Mouse (Mus musculus): ENCODE measurements at regions not wholly inside any gene's neighbourhood (a gene's known extent, or its start where the extent isn't known, plus 50 kb on each side); places are given as distances from the start of the nearest gene placed in this dataset.

DNA sequence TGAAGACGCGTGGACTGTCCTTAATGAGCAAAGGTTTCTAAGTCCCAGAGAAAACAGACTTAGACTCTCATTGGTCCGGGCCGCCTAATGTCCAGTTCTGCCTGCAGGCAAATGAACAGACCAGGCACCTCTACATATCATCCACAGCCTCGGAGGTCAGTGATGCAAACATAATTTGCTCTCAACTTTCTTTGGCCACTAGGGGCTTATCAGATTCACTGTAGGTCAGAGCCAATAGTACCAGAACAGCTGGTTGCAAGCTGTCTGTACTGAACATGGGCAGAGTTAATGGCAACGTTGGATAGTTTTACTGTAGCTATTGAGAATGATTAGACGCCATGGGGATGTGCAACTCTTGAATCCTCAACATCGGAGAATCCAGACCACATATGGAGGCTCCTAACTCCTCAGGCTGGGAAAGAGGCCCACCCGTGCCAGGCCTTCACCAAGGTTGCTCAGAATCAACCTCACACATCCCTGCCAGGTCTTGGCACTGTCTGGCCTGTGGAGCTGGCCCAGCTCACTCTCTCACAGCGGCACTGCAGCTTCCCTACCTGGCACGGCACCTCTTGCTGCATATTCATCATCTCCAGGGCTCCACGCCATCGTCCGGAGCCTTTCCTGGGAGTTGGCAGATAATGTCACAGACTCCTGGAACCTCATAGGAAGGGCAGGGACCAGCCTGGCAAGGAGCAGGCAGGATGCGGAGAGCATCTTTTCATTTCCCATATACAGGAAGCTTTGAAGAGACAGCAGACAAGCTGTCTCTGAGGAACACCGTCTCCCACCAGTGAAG, 228.1 kb downstream of the Gm4791 start:
- no peak overlapping the region for H3K4me3 ChIP-seq (ENCODE audit: insufficient read depth in 1 of 2, low read depth in 2 of 2, low read length in 2 of 2)
- TF ChIP-seq CTCF (IDR thresholded peaks at IDR 0.05; ENCODE audit: low read depth) (no peak), EP300 (IDR thresholded peaks at IDR 0.05; ENCODE audit: low read depth) (no peak)
- no peaks in the 10 kb centered on the region for H3K4me1 ChIP-seq (replicated peaks; ENCODE audit: control insufficient read depth in 2 of 2, insufficient read depth in 2 of 2, low read length in 1 of 2)
- ATAC-seq (ENCODE audit: insufficient read depth) (no peak), DNase-seq (ENCODE audit: low read depth in 3 of 3, low spot score in 3 of 3) (no peak)
- H3K36me3 ChIP-seq (replicated peaks; ENCODE audit: control insufficient read depth, insufficient read depth, low read depth) = no peaks in the 10 kb centered on the region
- no peaks in the 10 kb centered on the region for H3K27me3 ChIP-seq (ENCODE audit: control insufficient read depth, insufficient read depth, low read length)
- WGBS (ENCODE audit: insufficient replicate concordance) = 71% methylated on average over 16 of the region's 16 CpGs
- no peak overlapping the region for H3K4me2 ChIP-seq (ENCODE audit: low read depth)
- no peak overlapping the region for H3K9ac ChIP-seq (replicated peaks)
- no peak overlapping the region for H3K27ac ChIP-seq
- no peaks in the 10 kb centered on the region for H3K9me3 ChIP-seq (ENCODE audit: control insufficient read depth, low read length)

DNA sequence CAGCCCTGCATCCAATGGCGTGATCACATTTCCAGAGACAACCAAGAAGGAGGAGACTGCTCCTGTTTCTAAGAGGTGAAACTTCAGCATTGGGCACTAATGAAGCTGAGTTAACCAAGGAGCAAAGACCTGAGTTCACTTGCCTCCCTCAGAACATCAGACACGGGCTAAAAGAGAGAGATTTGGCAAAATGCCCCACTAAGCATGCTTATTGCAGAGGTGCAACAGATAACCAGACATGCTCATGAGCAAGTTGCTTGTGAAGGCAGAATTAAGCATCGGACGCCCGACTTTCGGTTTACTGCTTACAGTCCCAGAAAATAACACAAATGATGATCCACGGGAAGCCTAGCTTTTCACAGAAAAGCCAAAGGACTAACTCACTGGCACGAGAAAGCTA, 228.8 kb downstream of the Gm4791 start:
- no peaks in the 10 kb centered on the region for H3K9me3 ChIP-seq (ENCODE audit: control insufficient read depth, low read length)
- no peaks in the 10 kb centered on the region for H3K4me1 ChIP-seq (replicated peaks; ENCODE audit: control insufficient read depth in 2 of 2, insufficient read depth in 2 of 2, low read length in 1 of 2)
- no peaks in the 10 kb centered on the region for H3K27me3 ChIP-seq (ENCODE audit: control insufficient read depth, insufficient read depth, low read length)
- H3K27ac ChIP-seq = no peak overlapping the region
- H3K4me2 ChIP-seq (ENCODE audit: low read depth) = no peak overlapping the region
- H3K4me3 ChIP-seq (ENCODE audit: insufficient read depth in 1 of 2, low read depth in 2 of 2, low read length in 2 of 2) = no peak overlapping the region
- 60% methylated on average over 8 of the region's 8 CpGs for WGBS (ENCODE audit: insufficient replicate concordance)
- DNase-seq (ENCODE audit: low read depth in 3 of 3, low spot score in 3 of 3) = no peak
- TF ChIP-seq EP300 (IDR thresholded peaks at IDR 0.05; ENCODE audit: low read depth) (no peak), CTCF (IDR thresholded peaks at IDR 0.05; ENCODE audit: low read depth) (no peak)
- no peak overlapping the region for H3K9ac ChIP-seq (replicated peaks)
- no peaks in the 10 kb centered on the region for H3K36me3 ChIP-seq (replicated peaks; ENCODE audit: control insufficient read depth, insufficient read depth, low read depth)
- no peak for ATAC-seq (ENCODE audit: insufficient read depth)

DNA sequence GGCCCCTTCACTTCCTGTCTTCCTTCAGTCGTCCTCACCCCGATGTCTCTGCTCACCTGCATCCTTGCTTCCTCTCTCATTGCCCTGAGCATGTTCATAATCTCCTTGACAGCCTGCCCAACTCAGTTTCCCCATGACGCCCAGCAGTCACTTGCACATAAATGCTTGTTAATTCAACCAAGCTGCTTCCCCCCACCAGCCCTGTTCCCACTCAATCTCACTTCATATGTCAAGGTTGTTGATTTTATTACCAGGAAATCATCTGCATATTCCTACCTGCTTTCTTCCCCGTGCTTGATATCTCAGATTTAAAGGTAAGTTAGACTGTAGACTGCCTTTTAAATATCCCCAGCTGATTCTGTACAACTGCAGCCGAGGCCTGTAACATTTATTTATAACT, 230.2 kb downstream of the Gm4791 start:
- no peak overlapping the region for H3K9ac ChIP-seq (replicated peaks)
- no peak overlapping the region for H3K27ac ChIP-seq
- DNase-seq (ENCODE audit: low read depth in 3 of 3, low spot score in 3 of 3) = no peak
- no peaks in the 10 kb centered on the region for H3K9me3 ChIP-seq (ENCODE audit: control insufficient read depth, low read length)
- H3K4me1 ChIP-seq (replicated peaks; ENCODE audit: control insufficient read depth in 2 of 2, insufficient read depth in 2 of 2, low read length in 1 of 2) = no peaks in the 10 kb centered on the region
- 50% methylated on average over 5 of the region's 5 CpGs for WGBS (ENCODE audit: insufficient replicate concordance)
- H3K36me3 ChIP-seq (replicated peaks; ENCODE audit: control insufficient read depth, insufficient read depth, low read depth) = no peaks in the 10 kb centered on the region
- no peak for ATAC-seq (ENCODE audit: insufficient read depth)
- no peaks in the 10 kb centered on the region for H3K27me3 ChIP-seq (ENCODE audit: control insufficient read depth, insufficient read depth, low read length)
- H3K4me2 ChIP-seq (ENCODE audit: low read depth) = no peak overlapping the region
- TF ChIP-seq EP300 (IDR thresholded peaks at IDR 0.05; ENCODE audit: low read depth) (no peak), CTCF (IDR thresholded peaks at IDR 0.05; ENCODE audit: low read depth) (no peak)
- no peak overlapping the region for H3K4me3 ChIP-seq (ENCODE audit: insufficient read depth in 1 of 2, low read depth in 2 of 2, low read length in 2 of 2)

DNA sequence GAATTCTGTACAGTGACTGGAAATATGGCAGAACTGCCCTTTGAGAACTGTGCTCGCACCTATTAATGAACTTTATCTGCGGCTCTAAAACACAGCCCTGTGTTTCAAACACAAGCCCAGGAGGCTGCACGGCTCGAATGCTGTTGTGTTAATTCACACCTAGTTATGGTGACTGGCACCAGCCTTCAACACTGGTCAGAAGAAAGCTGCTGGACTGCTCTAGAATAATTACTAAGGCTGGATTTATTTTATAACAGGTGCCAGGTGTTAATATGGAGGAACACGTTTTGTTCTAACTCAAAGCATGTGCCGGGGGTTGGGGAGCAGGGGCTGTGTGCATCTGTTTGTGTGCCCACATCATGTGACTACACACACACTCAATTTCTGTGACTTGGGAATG, 230.8 kb downstream of the Gm4791 start:
- Histone ChIP-seq H3K4me1 (replicated peaks; ENCODE audit: control insufficient read depth in 2 of 2, insufficient read depth in 2 of 2, low read length in 1 of 2) (no peaks in the 10 kb centered on the region), H3K9me3 (ENCODE audit: control insufficient read depth, low read length) (no peaks in the 10 kb centered on the region), H3K9ac (replicated peaks) (no peak overlapping the region), H3K36me3 (replicated peaks; ENCODE audit: control insufficient read depth, insufficient read depth, low read depth) (no peaks in the 10 kb centered on the region), H3K27ac (no peak overlapping the region), H3K4me3 (ENCODE audit: insufficient read depth in 1 of 2, low read depth in 2 of 2, low read length in 2 of 2) (no peak overlapping the region), H3K27me3 (ENCODE audit: control insufficient read depth, insufficient read depth, low read length) (no peaks in the 10 kb centered on the region), H3K4me2 (ENCODE audit: low read depth) (no peak overlapping the region)
- ATAC-seq (ENCODE audit: insufficient read depth) (no peak), DNase-seq (ENCODE audit: low read depth in 3 of 3, low spot score in 3 of 3) (no peak)
- TF ChIP-seq EP300 (IDR thresholded peaks at IDR 0.05; ENCODE audit: low read depth) = no peak
- TF ChIP-seq CTCF (IDR thresholded peaks at IDR 0.05; ENCODE audit: low read depth) = no peak
- WGBS (ENCODE audit: insufficient replicate concordance) = 65% methylated on average over 6 of the region's 6 CpGs

DNA sequence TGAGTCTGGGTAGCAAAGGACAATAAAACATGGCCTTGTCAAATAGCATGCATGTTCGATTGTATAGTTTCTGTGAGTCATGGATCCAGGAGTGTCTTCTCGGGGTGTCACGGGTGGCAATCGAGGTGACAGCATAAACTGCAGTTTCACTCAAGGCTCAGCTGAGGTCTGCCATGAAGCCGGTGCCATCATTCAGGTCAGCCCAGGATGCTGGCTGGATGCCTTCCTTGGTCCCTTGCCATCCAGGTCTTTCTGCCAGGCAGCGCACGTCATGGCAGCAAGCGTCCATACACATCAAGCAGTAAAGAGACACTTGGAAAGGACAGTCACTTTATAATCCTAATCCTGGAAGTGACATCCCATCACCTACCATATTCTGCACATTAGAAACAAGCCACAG, 242.4 kb downstream of the Gm4791 start:
- Histone ChIP-seq H3K9ac (replicated peaks) (no peak overlapping the region), H3K9me3 (ENCODE audit: control insufficient read depth, low read length) (no peaks in the 10 kb centered on the region), H3K4me1 (replicated peaks; ENCODE audit: control insufficient read depth in 2 of 2, insufficient read depth in 2 of 2, low read length in 1 of 2) (no peaks in the 10 kb centered on the region), H3K4me3 (ENCODE audit: insufficient read depth in 1 of 2, low read depth in 2 of 2, low read length in 2 of 2) (no peak overlapping the region), H3K4me2 (ENCODE audit: low read depth) (no peak overlapping the region), H3K36me3 (replicated peaks; ENCODE audit: control insufficient read depth, insufficient read depth, low read depth) (no peaks in the 10 kb centered on the region), H3K27ac (no peak overlapping the region), H3K27me3 (ENCODE audit: control insufficient read depth, insufficient read depth, low read length) (no peaks in the 10 kb centered on the region)
- no peak for ATAC-seq (ENCODE audit: insufficient read depth)
- WGBS (ENCODE audit: insufficient replicate concordance) = 76% methylated on average over 8 of the region's 8 CpGs
- TF ChIP-seq CTCF (IDR thresholded peaks at IDR 0.05; ENCODE audit: low read depth) (no peak), EP300 (IDR thresholded peaks at IDR 0.05; ENCODE audit: low read depth) (no peak)
- no peak for DNase-seq (ENCODE audit: low read depth in 3 of 3, low spot score in 3 of 3)
